Mouse (Mus musculus): Measurements from ENCODE around the gene Gpr89. TPM values are rescaled to one million over a fixed set of nuclear protein-coding genes. Genes with fewer than 3 reads are reported as not detected.

Gene Gpr89
- 10 to 100 TPM; 40.2 to 45.0 TPM for total RNA-seq (2021)
- long read RNA-seq, experiment 1, full-length matches to known transcripts: 10 of 14 reads
- long read RNA-seq, experiment 1, partial matches to known transcripts: 0 of 14 reads
- long read RNA-seq, experiment 1, other reads (novel, unspliced or antisense): 4 of 14 reads
- long read RNA-seq, experiment 2, full-length matches to known transcripts: 17 of 25 reads
- long read RNA-seq, experiment 2, partial matches to known transcripts: 1 of 25 reads
- long read RNA-seq, experiment 2, other reads (novel, unspliced or antisense): 7 of 25 reads

DNA sequence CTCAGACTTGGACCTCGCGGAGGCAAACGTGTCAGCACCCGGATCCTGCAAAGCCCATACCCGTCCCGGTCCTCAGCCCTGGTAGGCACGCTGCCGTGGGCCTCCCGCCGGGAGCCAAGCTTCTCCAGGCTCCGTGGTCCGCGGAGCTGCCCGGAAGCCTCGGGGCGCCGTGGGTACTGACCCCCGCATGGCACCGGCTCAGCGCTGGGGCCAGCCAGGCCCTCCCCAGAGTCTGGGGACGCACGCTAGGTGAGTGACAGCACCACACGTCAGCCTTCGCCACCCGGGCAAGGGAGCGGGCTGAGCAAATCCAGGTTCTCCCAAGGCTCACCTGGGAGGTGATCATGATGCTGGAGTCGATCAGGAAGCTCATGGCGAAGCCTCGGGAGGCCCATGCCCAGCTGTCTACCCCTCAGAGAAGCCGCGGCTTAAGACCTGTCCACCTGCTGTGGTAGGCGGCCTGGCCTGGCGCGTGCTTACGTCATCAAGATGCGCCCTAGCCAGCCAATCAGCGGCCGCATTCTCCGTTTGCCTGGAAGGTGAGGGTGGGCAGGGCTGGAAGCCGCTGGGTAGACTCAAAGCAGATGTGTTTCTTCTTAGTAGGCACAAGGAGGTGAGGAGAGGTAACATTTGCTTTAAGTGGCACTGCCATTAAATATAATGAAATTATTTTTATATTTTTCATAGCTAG lies at the start of gene Gpr89:
Gpr89 (minus strand) TSS at position 496 of the 691 bp plus-strand sequence.
- peak; percentile 94 to 95 for DNase-seq (ENCODE audit: low spot score in 2 of 2)

GRCm38 (mm10) chr3:96953489-96954233 lies 48.5 kb upstream of the Gpr89 start:
- DNase-seq (ENCODE audit: low spot score in 2 of 2): no peak

DNA sequence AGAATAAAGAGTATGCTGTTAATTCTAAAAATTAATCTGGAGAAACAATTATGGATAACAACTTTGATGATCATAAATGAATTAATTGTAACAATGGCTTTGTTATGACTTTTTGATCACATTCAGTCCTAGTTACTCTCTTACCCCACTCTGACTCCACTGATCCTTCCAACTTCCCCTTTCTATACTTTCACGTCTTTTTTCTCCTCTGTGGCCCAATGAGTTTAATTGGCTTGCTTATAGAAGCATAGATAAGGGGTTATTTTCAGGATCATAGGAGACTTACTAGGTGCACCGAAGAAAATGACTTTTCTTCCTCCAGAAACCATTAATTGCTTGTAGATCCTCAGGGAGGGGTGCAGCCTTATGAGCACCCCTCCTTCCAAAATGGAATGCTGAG lies 37.6 kb upstream of the Gpr89 start:
- DNase-seq (ENCODE audit: low spot score in 2 of 2): no peak

GRCm38 (mm10) chr3:96938738-96939137 lies 33.6 kb upstream of the Gpr89 start:
- peak; percentile 90 to 93 for DNase-seq (ENCODE audit: low spot score in 2 of 2)

DNA sequence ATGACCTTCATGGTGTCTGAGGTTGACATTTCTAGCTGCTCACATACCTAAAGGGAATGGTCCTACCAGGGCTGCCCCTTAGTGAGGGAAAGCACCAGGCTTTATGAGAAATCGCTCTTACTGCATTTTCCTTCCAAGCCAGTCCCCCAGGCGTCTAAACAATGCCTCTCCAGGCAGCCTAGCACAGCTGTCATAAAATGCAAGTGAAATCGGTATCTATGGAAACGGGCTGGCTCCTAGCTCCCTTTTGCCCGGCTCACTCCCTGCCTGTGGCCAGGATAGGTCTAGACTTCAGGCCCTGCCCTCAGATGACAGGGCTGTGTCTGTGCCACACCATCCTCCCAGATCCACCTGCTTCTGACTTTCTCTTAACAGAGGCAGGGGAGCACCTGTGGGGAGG lies 32.5 kb upstream of the Gpr89 start:
- peak; percentile 13 to 26 for DNase-seq (ENCODE audit: low spot score in 2 of 2)

DNA sequence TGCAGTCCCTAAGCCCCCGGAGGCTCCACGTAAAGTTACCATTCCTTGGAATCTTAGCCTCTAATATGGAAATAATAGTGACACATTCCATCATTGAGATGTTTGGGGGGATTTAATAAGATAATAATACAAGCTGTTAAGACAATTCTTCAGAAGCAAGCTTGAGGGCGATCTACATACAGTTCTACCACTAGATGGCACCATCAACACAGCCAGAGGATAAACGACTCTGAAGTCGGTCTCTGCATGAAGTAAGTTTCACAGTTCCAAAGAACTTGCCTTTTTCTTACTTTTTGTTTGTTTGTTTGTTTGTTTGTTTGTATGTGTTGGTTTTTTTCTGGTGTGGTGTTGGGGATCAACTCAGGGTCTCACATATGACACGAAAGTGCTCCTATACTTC lies 31.1 kb upstream of the Gpr89 start:
- peak in 1 of 2 experiments; percentile 46 for DNase-seq (ENCODE audit: low spot score in 2 of 2)

GRCm38 (mm10) chr3:96931261-96931681 lies 26.1 kb upstream of the Gpr89 start:
- no peak for DNase-seq (ENCODE audit: low spot score in 2 of 2)

DNA sequence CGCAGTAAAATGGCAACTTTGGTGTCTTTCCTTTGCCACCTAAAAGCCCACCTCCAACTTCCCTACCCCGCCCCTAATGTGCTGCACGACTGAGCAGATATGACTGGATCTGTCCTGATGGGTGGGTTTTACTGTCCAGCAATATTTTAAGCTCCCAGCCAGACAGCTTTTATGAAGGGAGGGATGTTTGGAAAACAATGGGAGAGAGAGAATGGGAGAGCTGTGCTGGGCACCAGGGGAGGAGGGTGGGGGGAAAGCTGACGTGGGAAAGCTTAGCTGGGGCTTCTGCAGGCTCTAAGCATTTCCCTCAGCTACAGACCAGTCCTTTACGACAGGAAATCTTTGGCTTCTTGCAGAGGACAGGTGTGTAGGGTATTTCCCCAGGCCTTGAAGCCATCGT lies 20.8 kb upstream of the Gpr89 start, which contains the start of gene Gja8:
Gja8 (minus strand) TSS at position 101 of the 400 bp plus-strand sequence.
- no peak for DNase-seq (ENCODE audit: low spot score in 2 of 2)

- no peak for DNase-seq (ENCODE audit: low spot score in 2 of 2)
Measured at GRCm38 (mm10) chr3:96924631-96925030, 19.5 kb upstream of the Gpr89 start.

DNA sequence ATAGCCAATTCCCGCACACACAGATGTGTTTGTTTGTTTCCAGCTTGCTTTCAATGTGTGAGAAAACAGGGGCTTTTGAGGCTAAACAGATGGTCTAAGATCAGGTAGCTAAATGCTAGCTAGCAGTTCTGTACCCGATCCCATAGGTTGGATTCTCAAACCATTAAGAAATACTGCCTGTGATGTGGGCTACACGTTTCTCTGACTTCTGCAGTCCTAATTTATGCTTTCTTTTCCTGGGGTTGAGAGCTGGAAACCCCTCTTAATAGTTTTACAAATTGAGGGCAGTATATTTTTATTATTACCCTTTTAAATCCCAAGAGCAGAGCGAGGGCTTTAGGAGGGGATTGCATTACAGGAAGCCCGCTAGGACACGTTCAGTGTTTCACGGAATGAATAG lies 15.8 kb upstream of the Gpr89 start:
- no peak for DNase-seq (ENCODE audit: low spot score in 2 of 2)

- no peak for DNase-seq (ENCODE audit: low spot score in 2 of 2)
Measured at GRCm38 (mm10) chr3:96905592-96905991, 446 bp upstream of the Gpr89 start.

- no peak for DNase-seq (ENCODE audit: low spot score in 2 of 2)
Measured at GRCm38 (mm10) chr3:96904393-96904792, 753 bp downstream of the Gpr89 start, which contains the start of gene Gja5. Gene Gja5, plus strand, starts transcription at chr3:96904693.

DNA sequence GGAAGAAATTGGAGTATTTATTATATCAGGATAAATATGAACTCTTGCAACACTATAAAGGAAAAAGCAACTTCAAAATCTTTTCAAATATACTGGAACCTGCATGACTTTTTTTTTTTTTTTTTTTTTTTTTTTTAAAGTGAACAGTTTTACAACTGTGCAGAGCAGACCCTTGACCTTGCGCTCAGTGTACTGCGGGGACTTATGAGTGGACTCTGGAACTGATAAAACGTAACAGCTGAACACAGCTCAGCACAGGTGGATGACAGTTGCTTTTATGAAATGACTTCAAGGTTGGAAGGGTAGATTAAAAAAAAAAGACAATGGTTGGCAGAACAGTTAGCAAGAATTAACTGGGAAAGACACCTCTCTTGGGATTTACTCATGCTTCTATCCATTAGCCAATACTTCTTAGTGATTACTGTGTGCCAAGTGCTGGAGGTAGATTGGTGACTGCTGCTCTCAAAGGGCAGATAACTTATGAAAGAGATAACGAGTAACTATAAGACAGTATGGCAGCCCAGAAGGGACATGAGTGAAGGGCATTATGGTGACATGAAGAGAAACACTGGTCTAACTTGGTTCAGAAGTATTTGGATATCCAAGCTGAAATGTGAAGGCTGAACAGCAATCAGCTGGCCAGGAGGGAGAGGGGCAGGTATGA lies 2.7 kb downstream of the Gpr89 start:
- DNase-seq (ENCODE audit: low spot score in 2 of 2): no peak

DNA sequence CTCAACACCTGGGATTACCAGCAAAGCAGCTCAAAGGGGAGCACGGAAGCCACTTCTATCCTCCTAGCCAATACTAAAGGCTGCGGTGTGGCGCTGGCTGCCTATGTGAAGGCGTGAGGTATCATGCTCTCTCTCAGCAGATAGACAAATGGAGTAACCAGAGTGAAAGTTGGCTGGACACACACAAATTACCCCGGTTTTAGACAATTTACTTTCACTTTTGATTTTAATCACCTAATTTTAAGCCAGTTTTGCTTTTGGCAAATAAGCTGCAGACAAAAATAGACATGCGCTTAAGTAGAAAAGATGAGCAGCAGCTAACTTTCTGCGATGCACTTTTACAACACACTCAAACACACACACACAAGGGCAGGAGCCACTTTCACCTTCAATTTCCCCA lies 21.5 kb downstream of the Gpr89 start:
- no peak for DNase-seq (ENCODE audit: low spot score in 2 of 2)

GRCm38 (mm10) chr3:96882061-96882849 lies 22.9 kb downstream of the Gpr89 start:
- DNase-seq (ENCODE audit: low spot score in 2 of 2): no peak

- no peak for DNase-seq (ENCODE audit: low spot score in 2 of 2)
Measured at GRCm38 (mm10) chr3:96881557-96881956, 23.6 kb downstream of the Gpr89 start.

DNA sequence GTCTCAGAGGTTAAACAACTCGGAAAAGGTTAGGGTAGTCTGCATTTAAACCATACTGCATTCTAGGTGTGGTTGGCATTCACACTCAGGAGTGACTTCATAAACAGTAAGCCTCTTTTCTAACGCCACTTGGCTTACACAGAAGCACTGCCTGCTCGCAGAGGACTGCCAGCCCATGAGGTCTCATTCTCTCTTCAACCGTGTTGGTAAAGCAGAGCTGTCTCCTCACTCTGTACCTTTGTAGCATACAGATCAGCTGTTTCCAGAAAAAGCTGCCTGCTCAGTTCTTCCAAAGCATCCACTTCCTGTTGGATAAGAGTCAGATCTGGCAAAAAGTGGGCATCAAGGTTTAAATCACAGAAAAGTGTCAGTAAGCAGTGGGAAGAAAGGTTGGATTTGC lies 24.8 kb downstream of the Gpr89 start:
- no peak for DNase-seq (ENCODE audit: low spot score in 2 of 2)

DNA sequence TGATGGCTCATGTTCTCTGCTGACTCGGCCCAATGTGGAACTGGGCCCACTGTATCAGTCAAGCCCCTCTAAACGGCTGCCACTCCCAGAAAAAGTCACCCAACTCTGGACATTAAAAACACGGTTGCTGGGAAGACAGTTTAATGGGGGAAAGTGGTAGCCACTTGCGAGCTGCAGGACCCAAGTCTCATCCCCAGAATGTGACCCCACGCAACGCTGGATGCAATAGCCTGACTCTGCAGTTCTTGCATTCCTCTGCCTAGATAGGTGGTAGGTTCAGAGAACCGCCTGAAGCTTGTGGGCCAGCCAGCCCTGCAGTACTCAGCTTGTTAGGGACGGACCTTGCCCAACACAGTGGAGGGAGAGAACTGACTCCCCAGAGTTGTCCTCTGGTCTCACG lies 25.6 kb downstream of the Gpr89 start:
- DNase-seq (ENCODE audit: low spot score in 2 of 2): no peak

DNA sequence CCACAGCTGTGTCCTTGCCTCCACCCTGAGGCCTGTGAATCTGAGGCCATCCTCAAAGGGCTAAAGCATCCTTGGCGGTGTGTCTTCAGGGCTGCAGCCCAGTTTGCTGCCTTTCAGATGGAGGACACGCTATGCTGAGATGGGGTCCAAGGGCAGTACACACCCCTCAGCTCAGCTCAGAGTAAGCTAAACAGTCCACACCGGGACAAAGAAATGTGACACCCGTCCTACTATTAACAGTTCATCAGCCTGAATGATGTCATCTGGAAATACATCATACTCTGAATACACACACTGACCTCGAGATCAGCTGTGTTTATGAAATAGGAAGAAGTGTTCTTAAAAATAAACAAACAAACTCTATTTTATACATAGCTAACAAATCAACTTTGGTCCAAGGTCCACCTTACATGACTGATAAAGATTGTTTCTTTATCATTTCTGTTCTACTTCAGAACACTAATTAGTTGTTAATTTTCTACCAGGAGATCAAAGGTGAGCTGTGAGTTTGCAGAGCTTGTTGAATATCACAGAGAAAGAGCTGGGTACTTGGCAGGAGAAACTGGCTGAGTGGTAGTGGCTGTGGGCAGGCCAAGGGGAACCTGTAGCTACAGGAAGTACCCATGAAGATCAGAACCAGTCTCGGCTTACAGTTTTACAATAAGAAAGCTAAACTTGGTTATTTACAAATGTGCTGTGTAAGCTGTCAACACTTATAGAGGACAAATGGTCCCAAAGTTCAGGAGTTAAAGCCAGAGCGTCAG lies 30.2 kb downstream of the Gpr89 start:
- no peak for DNase-seq (ENCODE audit: low spot score in 2 of 2)

DNA sequence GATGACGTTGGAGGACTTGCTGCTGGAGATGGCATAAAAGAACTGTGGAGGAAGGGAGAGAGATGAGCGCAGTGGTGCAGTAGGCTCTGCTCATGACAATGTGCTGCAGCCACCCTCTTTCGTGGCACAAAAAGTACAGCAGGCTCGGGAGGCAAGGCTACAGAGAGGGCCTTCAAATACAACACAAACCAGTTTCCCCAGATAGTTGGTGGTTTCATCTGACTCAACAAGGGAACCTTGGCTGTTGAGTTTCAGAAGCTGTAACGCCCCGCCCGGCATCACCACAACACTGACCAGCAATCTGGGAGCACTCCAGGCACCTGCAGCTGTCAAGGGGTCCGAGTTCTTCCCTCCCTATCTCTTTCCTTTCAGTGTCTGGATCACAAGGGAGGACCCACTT lies 32.6 kb downstream of the Gpr89 start:
- no peak for DNase-seq (ENCODE audit: low spot score in 2 of 2)
